Mouse (Mus musculus): Measurements from ENCODE around the gene Tmcc2. TPM values are rescaled to one million over a fixed set of nuclear protein-coding genes. Genes with fewer than 3 reads are reported as not detected.

Gene Tmcc2
- polyA plus RNA-seq (2017; shearing (Covaris generic)), result not detected

DNA sequence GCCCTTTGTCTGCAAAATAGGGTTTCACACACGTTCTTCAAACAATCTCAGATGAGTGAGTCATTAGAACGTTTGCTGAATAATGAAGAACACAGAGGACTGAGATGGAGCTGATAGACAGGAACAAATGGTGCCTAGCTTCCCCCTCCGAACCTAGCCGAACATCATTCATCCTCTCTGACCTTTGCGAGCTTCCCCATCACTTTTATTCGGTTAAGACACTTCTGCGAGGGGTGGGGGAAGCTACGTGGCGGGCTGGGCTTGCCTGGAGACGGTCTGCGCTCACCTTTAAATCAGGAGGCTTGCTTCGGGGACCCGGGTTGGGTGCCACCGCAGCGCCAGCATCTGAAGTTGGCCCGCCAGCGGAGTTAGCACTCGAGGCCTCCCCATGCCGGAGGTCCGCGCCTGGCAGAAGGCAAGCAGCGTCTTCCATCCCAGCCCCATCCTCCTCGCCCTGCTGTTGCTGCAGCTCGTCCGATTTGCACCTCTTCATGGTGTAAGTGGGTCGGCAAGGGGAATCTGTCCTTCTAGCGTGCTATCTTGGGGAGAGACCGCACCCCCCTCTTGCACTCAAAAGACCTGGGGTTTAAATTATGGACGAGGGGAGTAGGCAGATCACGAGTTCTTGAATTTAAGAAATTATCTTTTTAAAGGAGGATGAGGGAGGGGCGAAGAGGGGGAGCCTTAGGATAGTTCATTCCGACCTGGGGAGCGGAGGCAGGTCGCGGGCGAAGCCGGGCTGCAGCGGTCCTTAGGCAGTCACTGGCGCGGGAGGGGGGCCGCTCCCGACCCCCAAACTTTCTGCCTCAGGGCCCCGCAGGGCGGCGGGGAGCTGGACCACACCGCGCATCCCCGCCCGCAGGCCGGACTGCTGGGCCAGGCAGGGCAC lies at the start of gene Tmcc2:
TSS of gene Tmcc2 (minus strand) at position 591 of the 889 bp plus-strand sequence.

DNA sequence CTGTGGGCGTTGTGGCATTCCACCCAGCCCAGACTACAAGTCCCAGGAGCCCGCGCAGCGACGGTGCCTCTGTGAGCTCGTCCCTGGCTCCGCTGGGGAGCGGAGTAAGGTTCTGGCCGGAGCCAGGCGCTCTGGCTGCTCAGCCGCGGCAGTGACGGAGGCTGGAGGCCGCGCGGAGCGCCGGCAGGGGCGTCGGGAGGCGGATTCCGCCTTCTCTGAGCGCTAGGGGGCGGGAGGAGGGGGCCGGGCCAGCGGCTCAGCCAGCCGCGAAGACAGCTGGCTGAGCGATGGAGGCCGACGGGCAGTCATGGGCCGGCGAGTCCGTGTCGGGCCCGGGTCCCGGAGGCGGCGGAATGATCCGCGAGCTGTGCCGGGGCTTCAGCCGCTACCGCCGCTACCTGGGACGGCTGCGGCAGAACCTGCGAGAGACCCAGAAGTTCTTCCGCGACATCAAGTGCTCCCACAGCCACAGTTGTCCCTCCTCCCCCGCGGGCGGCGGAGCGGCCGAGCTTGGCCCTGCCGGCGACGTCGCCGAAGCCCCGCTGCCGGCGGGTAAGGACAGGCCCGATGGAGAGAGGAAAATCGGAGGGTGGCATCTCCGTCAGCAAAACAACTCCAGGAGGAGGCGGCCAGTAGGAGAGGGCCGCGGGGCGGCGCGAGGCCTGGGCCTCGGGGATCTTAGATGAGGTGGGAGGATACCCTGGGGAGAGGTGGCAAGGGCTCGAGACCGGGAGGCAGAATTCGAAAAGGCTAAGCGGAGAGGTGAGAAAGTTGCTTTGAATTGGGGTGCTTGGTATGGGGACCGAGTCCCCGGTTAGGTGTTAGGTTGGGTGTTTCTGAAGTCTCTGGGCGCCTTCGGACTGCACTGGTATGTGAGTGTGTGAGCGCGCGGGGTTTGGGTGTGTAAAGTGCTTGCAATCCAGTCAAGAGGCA lies 26.5 kb upstream of the Tmcc2 start, which contains the start of gene Dstyk:
TSS of gene Dstyk (plus strand) at position 237 of the 933 bp plus-strand sequence.

DNA sequence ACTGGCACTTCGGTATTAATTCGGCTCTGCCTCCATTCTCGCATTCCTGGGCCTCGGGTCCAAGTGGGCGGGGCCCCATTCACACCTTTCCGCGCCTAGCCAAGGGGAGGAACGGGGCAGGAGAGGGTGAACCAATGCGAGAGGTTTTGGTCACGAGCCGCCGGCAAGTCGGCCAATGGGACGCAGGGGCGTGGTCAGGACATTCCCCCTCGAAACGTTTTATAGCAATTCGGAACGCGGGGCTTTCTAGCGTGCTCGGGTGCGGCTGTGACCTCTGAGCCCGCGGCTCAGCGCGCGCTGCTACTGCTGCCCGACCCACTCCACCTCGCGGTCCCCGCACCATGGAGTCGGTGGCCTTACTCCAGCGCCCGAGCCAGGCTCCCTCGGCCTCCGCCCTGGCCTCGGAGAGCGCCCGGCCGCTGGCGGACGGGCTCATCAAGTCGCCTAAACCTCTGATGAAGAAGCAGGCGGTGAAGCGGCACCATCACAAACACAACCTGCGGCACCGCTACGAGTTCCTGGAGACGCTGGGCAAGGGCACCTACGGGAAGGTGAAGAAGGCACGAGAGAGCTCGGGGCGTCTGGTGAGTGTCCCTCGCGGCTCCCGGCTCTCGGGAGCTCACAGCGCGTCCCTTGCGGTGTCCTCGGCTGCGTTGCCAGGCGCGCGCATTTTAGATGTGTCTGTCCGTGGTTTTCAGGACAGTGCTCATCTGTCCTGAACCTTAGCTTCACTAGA lies 75.0 kb downstream of the Tmcc2 start, which contains the start of gene Nuak2:
TSS of gene Nuak2 (plus strand) at position 238 of the 736 bp plus-strand sequence.

Other genes with a start within 250 kb of the Tmcc2 start
- gene Lemd1, start 199.8 kb downstream of the Tmcc2 start, polyA plus RNA-seq (2017; shearing (Covaris generic)), result not detected
- gene AC124108.1, start 199.8 kb downstream of the Tmcc2 start, polyA plus RNA-seq (2017; shearing (Covaris generic)), result not detected
- not detected for gene Gm10188, start 161.5 kb downstream of the Tmcc2 start, polyA plus RNA-seq (2017; shearing (Covaris generic))
- not detected for gene Klhdc8a, start 92.7 kb downstream of the Tmcc2 start, polyA plus RNA-seq (2017; shearing (Covaris generic))
- gene Nuak2, start 75.2 kb downstream of the Tmcc2 start, polyA plus RNA-seq (2017; shearing (Covaris generic)), result 1.4 TPM
- 8.9 TPM for gene Dstyk, start 26.3 kb upstream of the Tmcc2 start, polyA plus RNA-seq (2017; shearing (Covaris generic))
- gene Rbbp5, start 86.1 kb upstream of the Tmcc2 start, polyA plus RNA-seq (2017; shearing (Covaris generic)), result 36.6 TPM
- 4.8 TPM for gene Tmem81, start 114.9 kb upstream of the Tmcc2 start, polyA plus RNA-seq (2017; shearing (Covaris generic))
- gene Cntn2, start 152.0 kb upstream of the Tmcc2 start, polyA plus RNA-seq (2017; shearing (Covaris generic)), result not detected